Mouse (Mus musculus) stomach, postnatal 0 days (tissue): ENCODE measurements at regions not wholly inside any gene's neighbourhood (a gene's known extent, or its start where the extent isn't known, plus 50 kb on each side); places are given as distances from the start of the nearest gene placed in this dataset.

ENCODE experiments used
- CTCF ChIP-seq: IDR thresholded peaks from 2 replicates; pipeline ENCODE4 v1.5.1; 2016; ENCODE audit warnings: antibody characterized with exemption, low read depth, mild to moderate bottlenecking, moderate library complexity
- EP300 ChIP-seq: optimal IDR thresholded peaks from 2 replicates; pipeline ENCODE3; 2016; ENCODE audit warnings: antibody characterized with exemption

GRCm38 (mm10) chr9:61101741-61102450 is 270.3 kb upstream of the Tle3 start:
- TF ChIP-seq CTCF (no peak), EP300 (no peak)
